Mouse (Mus musculus): ENCODE results near the gene Gm44973.

DNA sequence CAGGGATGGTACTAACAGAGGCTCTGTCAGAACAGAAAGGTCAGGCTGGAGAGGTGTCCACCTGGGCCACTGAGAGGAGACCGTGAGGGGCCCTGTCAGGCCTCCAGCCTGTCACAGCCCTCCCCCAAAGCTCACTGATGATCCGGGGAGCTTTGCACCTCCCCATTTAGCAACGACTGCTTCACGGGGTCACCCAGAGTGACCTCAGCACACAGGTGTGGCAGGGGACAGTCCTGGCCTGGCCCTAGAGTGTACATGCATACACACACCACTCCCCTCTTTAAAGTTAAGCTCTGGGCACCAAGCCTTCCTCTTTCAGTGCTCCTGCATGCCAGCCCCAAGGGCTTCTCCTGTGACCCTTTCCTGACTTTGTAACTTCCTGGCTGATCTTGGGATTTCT, 39.8 kb upstream of the Gm44973 start:
- no peak for TF ChIP-seq CTCF (IDR thresholded peaks at IDR 0.05)
- no peak for TF ChIP-seq EP300 (IDR thresholded peaks at IDR 0.05; ENCODE audit: insufficient read depth, low read depth, low read length)
